Mouse (Mus musculus) G1E (cell line): ENCODE results near the gene Rae1.

Experiments used
- CTCF ChIP-seq: IDR thresholded peaks from 2 replicates; pipeline ENCODE4 v1.5.1; 2012; ENCODE audit warnings: low read depth, low read length, inconsistent platforms, mixed read lengths
- GATA1 ChIP-seq: IDR thresholded peaks from 2 replicates; pipeline ENCODE4 v1.6.1; 2012; ENCODE audit warnings: borderline replicate concordance, low read length, inconsistent platforms, mixed read lengths
- POLR2AphosphoS5 ChIP-seq: IDR thresholded peaks from 2 replicates; pipeline ENCODE4 v1.6.1; 2012; ENCODE audit warnings: low read depth, low read length, inconsistent platforms; ENCODE audit not compliant: insufficient replicate concordance
- TAL1 ChIP-seq: conservative IDR thresholded peaks from 2 replicates; pipeline ENCODE4 v1.6.1; 2012; ENCODE audit warnings: low read depth, low read length, inconsistent platforms, mixed read lengths

GRCm38 (mm10) chr2:173039041-173039440 lies 39.1 kb downstream of the Rae1 start:
- TF ChIP-seq CTCF: no peak
- TF ChIP-seq GATA1: no peak
- no peak for TF ChIP-seq POLR2AphosphoS5
- TF ChIP-seq TAL1: no peak
